Mouse (Mus musculus) frontal cortex, adult 2 months (tissue): ENCODE measurements at regions not wholly inside any gene's neighbourhood (a gene's known extent, or its start where the extent isn't known, plus 50 kb on each side); places are given as distances from the start of the nearest gene placed in this dataset.
A peak's percentile ranks its signal among the peaks of the same experiment; 100 is the strongest.

Source experiments
- DNase-seq, 2 experiments: peaks; one replicate each; pipeline ENCODE4 v3.0.0; 2022; ENCODE audit warnings: low spot score in 1 of 2; ENCODE audit errors: extremely low spot score in 1 of 2

GRCm38 (mm10) chr13:50314001-50314400, 63.9 kb upstream of the Gm906 start:
- peak in 1 of 2 experiments; percentile 7 for DNase-seq

- no peak for DNase-seq
Observed at GRCm38 (mm10) chr13:50322512-50322911, 72.4 kb upstream of the Gm906 start.

DNA sequence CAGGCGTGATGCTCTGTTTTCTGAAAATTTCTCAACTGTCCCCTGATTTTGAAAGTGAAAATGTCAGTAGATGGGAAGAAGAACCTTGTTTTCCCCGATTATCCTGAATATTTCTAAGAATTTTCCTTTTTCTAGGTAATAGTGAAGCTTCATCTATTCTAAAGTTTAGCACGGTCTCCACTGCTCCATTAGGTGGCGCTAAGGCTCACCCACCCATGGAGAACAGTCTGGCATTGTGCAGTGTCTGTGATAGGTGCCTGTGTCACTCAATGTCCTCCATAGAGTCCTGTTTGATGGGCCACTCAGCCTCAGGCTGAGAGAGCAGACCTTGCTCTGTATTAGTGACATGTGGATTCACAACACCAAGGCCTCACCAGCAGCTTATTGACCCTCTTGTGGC, 78.5 kb upstream of the Gm906 start:
- no peak for DNase-seq

DNA sequence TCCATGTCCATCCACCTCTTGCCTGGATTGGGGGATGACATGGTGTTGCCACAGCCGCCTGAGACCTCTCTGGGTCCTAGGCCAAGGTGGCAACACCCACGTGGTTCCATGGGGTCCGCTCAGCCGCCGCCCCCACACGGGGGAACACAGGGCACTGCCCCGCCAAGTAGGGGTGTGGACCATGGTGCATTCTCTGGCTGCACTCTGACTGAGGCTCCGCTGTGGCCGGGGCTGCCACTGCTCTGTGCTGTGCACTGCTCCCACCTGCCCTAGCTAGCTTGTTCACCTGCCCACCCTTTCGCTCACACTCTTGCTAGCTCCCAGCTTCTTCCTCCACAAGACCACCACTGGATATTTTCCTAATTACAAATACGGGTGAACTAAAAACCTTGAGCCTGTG, 73.5 kb upstream of the Fbxw17 start:
- no peak for DNase-seq

- no peak for DNase-seq
Observed at GRCm38 (mm10) chr13:50351946-50352345, 65.7 kb upstream of the Fbxw17 start.

DNA sequence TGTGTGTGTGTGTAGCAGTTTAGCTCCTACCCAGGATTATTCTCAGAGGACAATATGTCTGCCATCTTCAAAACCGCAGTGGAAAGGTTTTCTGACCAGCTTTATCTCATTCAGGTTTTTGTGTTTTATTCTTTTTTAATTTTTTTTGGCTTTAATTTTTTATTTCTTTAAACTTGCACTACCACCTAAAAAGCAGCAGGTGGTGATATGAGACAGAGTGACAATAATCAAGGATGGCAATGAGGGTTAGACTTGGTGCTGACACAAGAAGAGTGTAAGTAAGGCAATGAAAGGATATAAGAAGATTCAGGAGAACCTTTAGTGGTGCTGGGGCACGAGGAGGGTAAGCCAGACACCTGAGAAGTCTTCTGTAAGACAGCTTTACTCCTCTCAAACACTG, 62.4 kb upstream of the Fbxw17 start:
- no peak for DNase-seq

DNA sequence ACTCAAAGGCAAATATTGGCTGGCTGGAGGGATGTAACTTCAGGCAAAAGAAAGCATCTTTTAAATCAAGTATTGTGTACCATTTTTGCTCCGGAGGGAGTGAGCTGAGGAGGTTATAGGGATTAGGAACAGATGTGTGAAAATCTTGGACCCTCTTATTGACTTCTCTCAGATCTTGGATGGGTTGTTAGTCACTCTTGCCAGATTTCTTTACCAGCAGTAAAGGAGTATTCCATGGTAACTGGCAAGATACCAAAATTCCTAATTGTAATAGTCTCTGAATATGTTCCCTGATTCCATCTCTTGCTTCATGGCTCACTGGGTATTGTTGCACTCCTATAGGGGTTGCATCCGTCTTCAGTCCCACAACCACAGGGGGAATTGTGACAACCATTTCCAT, 58.1 kb upstream of the Fbxw17 start:
- DNase-seq = no peak
